Mouse (Mus musculus) gastrocnemius, adult 8-10 months (tissue): ENCODE data around the gene Med1. TPM values are rescaled to one million over a fixed set of nuclear protein-coding genes. Genes with fewer than 3 reads are reported as not detected.
A peak's percentile ranks its signal among the peaks of the same experiment; 100 is the strongest.

Source experiments
- DNase-seq, 2 experiments: peaks; one replicate each; pipeline ENCODE4 v3.0.0; 2022; ENCODE audit warnings: low spot score in 2 of 2
- microRNA-seq: library from miRNA; unstranded; fragments of <30 nt; microRNA quantifications from one replicate; pipeline ENCODE4 v1.2.0, GENCODE M21; 2022
- total RNA-seq, 4 experiments: library from RNA; stranded (reverse); gene quantifications; 2 replicates each; pipeline ENCODE4 v1.2.4; 2022

The Med1 gene
- total RNA-seq, 4 experiments from 2014 or later: 21.4 to 28.2 (median 25.6) TPM

DNA sequence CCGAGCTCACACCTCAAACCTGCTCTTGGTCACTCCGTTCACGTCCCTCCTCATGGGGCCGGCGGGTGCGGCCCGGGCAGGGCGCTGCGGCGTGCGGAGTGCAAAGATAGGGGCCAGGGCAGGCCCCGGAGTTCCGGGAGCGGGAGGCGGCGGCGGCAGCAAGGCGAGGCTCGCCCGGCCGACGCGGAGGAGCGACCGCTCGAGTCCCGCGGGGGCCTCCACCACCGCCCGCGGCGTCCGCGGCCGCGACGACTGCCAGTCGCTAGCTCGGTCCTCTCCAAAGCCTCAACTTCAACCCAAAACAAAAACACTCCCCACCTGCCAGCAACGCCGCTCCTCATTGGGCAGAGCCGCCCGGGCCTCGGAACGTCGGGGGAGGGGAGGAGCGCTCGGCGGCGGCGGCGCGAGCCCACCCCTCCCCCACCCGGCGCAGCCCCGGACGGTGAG is 43.8 kb downstream of the Med1 start:
- DNase-seq: peak; percentile 82 to 85

DNA sequence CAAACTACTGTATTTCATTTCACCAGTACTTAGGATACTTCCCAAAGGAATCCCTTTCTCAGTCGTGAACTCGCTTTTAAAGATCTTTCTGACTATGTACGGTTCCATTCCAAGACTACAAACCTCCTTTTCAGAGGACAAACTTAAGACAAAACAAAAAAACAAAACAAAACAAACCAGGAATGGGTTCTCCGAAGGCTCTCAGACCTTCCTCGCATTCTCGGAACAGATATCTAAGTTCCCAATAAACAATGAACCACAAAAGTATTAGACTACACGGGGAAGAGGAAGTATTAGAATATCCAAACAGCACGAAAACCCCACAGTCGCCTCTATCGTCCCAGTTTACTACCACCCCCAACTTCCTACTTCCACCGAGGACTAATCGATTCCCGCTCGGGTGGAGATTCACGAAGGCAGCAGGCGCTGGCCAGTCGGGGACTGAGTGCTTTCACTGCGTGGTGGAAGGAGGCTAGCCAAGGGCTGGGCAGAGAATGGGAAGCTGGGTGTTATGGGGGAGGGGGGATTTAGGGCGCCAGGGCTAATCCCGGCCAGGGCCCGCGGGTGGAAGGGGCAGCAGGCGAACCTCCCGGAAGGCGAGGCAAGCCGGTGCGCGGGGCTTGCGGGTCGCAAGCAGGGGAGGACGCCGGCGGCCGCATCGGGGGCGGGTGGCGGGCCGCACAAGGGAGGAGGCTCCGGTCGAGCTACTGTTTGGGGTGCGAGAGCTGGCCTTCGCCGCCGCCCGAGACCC is 44.4 kb downstream of the Med1 start:
- peak; percentile 17 to 25 for DNase-seq

DNA sequence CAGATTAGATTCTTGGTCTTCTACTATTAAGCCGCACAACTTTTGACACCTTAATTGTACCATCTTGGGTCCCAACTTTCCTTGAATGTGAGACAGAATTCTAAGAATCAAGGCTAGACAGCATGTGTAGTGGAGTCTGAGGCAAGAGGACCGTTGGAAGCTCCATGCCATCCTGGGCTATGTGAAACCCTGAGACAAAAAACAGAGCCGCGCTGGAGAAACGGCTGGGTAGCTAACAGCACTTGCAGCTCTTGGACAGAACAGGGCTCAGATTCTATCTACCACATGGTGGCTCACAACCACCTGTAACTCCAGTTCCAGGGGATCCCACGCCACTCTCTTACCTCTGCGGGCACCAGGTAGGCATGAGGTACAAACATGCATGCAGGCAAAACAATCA is 47.2 kb downstream of the Med1 start:
- no peak for DNase-seq

DNA sequence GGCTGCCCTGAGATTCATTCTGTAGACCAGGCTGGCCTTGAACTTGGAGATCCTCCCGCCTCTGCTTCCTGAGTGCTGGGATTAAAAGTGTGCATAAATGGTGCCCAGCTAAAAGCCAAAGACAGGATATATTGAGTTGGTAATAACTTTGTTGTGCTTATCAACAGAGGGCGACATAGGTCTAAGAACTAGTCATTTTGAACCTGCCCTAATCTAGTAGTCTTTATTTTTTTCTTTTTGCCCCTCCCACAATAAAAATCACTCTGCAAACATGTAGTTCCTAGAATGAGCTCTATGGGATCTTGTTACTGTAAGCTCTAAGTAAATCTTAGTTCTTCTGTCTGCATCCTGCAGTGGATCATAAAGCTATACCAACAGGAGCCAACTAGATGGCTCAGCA is 50.5 kb downstream of the Med1 start:
- no peak for DNase-seq

DNA sequence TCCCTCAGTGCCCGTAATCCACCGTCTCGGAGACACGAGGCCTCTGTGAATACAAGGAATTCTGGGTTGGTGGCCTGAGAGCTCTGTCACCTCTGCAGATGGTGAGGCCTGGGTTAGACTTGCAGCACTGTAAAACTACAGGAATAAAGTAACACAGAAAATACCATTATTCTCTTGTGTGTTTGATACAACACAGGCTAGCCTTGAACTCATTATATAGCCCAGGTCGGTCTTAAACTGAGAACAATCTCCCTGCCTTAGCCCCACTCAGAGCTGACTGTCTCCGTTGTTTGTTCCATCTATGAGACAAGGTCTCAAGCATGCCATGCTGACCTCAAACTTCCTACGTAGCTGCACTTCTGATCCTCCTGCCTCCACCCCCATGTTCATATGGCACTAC is 54.2 kb downstream of the Med1 start:
- DNase-seq: no peak

DNA sequence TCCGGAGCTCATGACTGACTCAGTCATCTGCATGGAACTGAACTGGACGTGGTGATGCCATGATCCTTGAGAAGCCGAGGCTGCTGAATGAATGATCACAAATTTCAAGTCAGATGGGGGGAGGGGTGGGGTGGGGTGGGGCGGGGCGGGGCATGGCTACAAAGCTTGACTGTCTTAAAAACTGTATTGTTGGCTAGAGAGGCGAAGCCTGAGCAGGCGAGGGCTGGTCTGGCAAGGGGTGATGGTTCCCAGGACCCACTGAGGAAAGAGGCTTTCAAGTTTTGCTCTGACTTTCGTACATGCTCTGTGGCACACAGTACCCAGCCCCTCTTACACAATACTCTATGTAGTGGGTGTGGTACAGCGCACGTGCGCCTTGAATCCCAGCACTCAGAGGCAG is 55.3 kb downstream of the Med1 start:
- no peak for DNase-seq

DNA sequence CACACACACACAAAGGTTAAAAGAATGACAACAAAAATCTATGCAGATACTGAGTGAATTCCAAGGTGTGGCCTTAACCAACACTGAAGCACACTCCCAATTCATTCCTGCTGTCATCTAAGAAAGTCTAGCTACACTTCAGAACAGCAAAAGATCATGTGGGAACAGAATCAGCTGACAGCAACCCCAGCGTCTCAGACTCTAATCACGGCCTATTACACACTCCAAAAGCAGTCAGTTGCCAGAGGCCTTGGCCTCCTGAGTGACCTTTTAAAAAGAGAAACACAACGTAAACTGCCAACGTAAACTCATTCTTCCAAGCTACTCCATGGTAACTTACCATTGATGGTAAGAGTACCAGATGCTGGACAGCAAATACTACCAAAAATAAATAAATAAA is 58.1 kb downstream of the Med1 start:
- DNase-seq: no peak

DNA sequence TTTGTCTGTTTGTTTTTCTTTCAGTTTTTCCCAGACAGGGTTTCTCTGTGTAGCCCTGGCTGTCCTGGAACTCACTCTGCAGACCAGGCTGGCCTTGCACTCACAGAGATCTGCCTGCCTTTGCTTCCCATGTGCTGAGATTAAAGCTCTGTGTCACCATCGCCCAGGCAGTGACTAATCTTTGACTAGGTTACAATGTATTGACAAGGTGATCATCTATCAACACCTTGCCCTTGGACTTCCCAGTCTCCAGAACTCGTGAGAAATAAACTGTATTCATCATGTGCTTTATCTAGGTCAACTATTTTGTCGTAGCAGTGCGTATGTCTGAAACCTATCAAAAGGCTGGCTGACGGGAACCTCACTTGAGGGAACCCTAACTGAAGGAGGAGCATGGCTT is 69.7 kb downstream of the Med1 start:
- no peak for DNase-seq

DNA sequence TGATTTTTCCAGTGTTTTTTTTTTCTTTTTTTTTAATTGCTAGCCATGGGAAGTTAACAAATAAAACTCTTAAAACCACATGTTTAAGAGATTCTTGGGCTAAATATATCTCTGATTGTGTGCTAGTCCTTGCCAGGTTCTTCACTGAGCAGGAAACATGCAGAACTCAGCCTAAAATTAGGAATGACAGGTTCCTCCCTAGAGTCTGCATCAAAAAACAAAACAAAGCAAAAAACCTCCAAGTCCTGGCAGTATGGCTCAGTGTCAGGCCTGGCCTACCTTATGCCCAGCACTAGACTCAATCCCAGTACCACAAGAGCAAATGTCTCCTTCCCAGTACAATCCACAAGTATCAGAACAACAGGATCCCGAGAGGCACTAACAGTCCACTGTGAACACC is 78.7 kb downstream of the Med1 start:
- no peak for DNase-seq

DNA sequence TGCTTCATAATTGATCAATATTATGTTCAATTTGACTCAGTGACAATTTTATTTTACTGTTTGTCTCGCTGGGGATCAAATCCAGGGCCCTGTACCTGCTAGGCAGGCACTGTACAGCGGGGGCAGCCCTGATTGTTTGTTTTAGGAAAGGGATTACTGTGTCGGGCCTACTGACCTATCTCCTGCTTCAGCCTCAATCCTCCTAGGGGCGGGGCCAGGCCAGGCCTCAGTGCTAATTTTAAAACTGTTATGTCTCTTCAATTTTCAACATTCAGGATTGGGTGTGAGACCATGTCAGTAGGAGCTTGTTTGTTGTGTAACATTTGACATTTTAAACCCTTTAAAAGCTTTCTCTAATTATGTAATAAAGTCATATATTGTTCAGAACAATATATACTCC is 79.6 kb downstream of the Med1 start:
- no peak for DNase-seq

DNA sequence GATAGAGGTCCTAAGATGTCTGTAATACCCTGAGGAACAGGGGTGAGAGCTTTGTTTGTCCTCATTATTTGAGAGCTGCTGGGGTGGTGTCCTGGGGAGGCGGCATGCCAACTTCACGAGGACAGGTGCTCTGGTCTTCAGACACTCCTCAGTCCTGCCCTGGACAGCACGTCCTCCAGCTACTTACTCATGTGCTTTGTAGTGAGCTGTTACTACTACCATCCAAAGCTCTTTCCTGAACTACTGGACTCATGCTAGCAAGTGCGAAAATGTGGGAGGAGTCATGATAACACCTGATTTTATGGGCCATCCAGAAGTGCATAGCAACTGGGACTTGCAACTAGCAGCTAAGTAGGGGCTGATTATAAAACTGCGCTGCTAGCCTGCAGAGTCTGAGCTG is 83.4 kb downstream of the Med1 start:
- no peak for DNase-seq

Small RNA genes lying within 50 kb of the gene (microRNA-seq; reads per million reads assigned to microRNA genes)
- gene Gm27399: not detected

Other genes with a start within 250 kb of the Med1 start
- gene Plxdc1, start 206.8 kb downstream of the Med1 start, total RNA-seq: 1 to 10 TPM; 1.3 to 3.4 (median 1.9) TPM
- under 1 TPM in 2 of 4 experiments, not detected in 2; 0.18 to 0.19 TPM for gene Arl5c, start 197.1 kb downstream of the Med1 start, total RNA-seq
- gene Cacnb1, start 170.3 kb downstream of the Med1 start, total RNA-seq: 100 to 1,000 TPM; 172 to 203 (median 187) TPM
- gene Rpl19, start 166.6 kb downstream of the Med1 start, total RNA-seq: 100 to 1,000 TPM; 364 to 479 (median 402) TPM
- gene Stac2, start 139.8 kb downstream of the Med1 start, total RNA-seq: under 1 TPM in 2 of 4 experiments, not detected in 2; 0.11 to 0.70 TPM
- 10 to 100 TPM in 2 of 4 experiments, 1 to 10 TPM in 2; 8.0 to 12.4 (median 9.4) TPM for gene Fbxl20, start 42.9 kb downstream of the Med1 start, total RNA-seq
- 10 to 100 TPM; 10.5 to 15.2 (median 11.3) TPM for gene Cdk12, start 9.8 kb upstream of the Med1 start, total RNA-seq
- gene Neurod2, start 136.4 kb upstream of the Med1 start, total RNA-seq: not detected
- gene Ppp1r1b, start 155.1 kb upstream of the Med1 start, total RNA-seq: under 1 TPM in 3 of 4 experiments, not detected in 1; 0.27 to 0.90 (median 0.44) TPM
- gene Stard3, start 165.1 kb upstream of the Med1 start, total RNA-seq: 10 to 100 TPM; 12.0 to 18.2 (median 13.9) TPM
- gene Tcap, start 190.5 kb upstream of the Med1 start, total RNA-seq: 1,000 to 10,000 TPM; 3,817 to 5,138 (median 4,616) TPM
- gene Pnmt, start 193.2 kb upstream of the Med1 start, total RNA-seq: 1 to 10 TPM; 2.7 to 6.6 (median 3.8) TPM
- 1 to 10 TPM; 1.8 to 2.5 (median 2.2) TPM for gene Pgap3, start 207.2 kb upstream of the Med1 start, total RNA-seq
- 1 to 10 TPM; 1.3 to 1.5 (median 1.4) TPM for gene Erbb2, start 219.2 kb upstream of the Med1 start, total RNA-seq
- gene Mien1, start 245.7 kb upstream of the Med1 start, total RNA-seq: 10 to 100 TPM; 34.5 to 41.7 (median 37.7) TPM